Mouse (Mus musculus): ENCODE measurements around the gene Ror2.

DNA sequence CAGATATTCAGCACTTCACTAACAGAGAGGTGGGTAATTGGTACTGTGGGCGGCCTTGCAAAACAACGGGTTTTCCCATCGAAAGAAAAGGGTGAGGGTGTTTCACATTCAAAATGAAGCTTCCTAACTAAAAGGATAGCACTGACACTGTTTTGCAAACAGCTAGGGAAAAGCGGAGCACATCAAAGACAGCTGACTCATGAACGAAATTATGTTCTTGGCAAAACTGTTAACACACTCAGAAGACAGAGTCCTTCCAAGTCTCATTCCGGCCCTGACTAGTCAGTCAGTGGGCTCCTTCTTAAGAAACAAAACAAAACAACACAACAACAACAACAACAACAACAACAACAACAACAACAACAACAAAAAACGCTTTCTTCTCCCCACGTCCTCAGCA is 10.1 kb downstream of the Ror2 start:
- no peak for TF ChIP-seq GATA1 (IDR thresholded peaks at IDR 0.05; ENCODE audit: borderline replicate concordance, low read length)
- TF ChIP-seq FLI1 (IDR thresholded peaks at IDR 0.05; ENCODE audit: low read length) = no peak

All from megakaryocyte, embryonic 14.5 days (primary cell).